Mouse (Mus musculus) ES-E14 (cell line): Measurements from ENCODE around the gene Hacd1.

Experiments used
- CHD2 ChIP-seq: IDR thresholded peaks from 2 replicates; pipeline ENCODE4 v1.6.1; 2014; ENCODE audit warnings: mild to moderate bottlenecking, low read depth, low read length, inconsistent platforms
- MAFK ChIP-seq: IDR thresholded peaks from 2 replicates; pipeline ENCODE4 v1.6.1; 2014; ENCODE audit warnings: mild to moderate bottlenecking, low read depth, low read length, inconsistent platforms; ENCODE audit not compliant: insufficient read depth
- ZNF384 ChIP-seq: IDR thresholded peaks from 2 replicates; pipeline ENCODE4 v1.6.1; 2012; ENCODE audit warnings: low read depth, low read length, inconsistent platforms

GRCm38 (mm10) chr2:13930724-13931123, 125.2 kb downstream of the Hacd1 start:
- TF ChIP-seq CHD2, result no peak
- TF ChIP-seq MAFK, result no peak
- no peak for TF ChIP-seq ZNF384
